Mouse (Mus musculus) adrenal gland (tissue): ENCODE measurements around the gene Tmem211.

Source experiments
- intact Hi-C: fragments of 180-260 bp; cut with DNase I; formaldehyde crosslinking; loops from one replicate; pipeline ENCODE4 v1.15.1; 2025

The Tmem211 gene

DNA sequence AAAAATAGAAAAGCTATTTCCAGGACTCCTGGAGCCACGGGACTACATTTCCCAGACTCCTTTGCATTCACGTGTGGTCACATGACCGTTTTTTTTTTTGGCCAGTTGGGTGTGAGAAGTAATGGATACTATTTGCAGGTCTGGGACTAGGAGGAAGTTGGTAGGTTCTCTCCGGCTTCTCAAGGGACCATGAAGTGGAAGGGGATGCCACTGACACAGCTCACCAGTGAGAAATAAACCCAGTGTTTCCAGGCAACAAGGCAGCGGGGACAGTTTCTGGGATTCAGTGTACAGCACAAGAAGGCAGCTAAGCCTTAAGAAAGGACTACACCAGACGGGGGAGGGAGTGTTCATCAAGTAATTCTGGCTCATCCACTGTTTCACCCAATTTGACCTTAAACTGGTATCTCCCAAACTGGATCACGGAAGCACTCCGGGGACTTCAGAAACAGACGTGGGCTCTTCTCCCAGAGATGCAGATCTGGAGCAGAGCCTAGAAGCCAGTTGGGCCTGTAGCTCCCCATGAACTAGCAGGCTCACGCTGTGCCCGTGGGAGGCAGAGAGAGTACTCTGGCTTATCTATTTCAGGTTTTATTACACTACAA is 44.6 kb downstream of the Tmem211 start:
- intact Hi-C loops, result no loop called here

DNA sequence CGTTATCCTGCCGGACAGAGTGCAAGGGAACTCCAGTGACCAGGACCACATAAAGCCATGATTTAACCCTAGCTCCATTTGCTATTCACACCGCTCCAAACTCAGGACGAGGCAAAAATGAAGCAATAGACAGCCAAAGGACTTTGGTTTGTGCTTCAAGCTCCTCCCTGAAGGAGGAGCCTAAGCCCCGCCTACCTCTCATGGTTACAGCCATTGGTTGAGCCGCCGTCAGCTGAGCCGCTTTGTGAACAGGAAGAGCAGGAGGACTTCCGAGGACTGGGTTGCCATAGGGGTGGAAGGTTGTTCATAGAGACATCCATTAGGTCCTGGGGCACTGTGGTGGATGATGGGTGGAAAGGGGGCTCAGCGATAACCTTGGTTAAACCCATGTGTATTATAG is 49.1 kb downstream of the Tmem211 start:
- intact Hi-C loops, result no loop called here

DNA sequence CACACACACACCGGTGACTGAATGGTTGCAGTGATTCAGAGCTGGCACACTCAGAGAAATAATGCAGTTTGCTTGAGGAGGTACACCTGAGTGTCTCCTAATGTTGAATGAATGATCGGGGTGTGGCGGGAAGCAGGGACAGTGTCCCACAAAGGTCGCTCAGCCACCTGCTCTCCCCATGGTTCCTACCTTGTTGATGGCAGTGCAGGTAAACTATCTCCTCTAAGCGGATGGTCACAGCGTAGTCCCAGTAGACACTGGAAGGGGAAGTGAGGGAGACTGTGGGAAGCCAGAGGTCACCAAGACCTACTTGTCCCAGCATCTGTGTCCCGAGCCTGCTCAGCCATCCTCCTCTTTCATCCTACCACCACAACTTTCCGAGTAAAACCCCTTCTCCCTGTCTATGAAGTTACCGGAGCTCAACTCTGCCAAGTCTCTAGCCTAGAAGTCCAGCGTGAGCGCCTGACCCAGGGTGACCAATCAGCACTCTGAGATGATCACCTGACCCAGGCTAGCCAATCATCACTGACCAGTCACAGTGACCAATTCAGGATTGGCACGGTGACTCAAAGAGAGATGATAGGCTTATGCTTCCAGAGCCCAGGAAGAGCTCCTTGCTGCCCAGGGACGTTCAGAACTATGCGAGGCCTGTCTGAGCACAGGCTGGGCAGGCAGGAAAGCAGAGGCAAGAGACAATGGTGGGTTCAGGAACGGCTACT is 53.6 kb downstream of the Tmem211 start:
- intact Hi-C loops, result no loop called here

DNA sequence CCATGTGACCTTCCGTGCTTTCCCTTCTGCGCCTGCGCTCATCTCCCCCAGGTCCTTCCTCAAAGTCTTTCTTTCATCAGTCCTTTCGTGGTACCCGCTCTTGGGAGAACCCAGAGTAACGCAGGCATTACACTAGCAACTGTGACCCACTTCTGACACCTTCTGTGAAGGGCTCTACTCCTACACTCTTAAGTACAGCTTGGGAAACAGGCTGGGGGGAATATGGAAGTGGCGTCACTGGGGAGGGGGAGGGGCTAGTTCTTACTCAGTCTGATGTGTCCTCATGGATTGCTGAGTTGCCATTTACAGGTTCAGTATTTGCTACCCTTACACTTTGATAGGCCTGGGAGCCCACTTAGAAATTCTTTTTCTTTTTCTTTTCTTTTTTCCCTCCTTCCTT is 54.8 kb downstream of the Tmem211 start:
- intact Hi-C loops, result no loop called here

DNA sequence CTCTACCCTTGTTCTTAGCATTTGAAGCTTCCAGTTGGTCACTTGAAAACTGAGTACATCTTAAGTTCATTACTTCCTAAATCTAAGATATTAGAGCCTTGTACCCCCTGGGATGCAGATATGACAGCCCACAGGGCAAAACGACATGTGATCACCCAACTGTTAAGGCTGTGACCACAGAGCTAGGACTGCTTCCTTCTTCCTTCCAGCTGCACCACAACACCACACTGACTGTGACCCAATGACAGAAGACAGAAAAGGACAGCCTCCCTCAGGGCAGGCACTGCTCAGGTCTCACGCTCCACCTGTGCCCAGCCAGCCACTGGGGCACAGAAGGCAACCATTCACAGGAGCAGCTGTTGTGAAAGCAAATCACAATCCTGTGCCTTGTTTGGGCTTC is 57.0 kb downstream of the Tmem211 start:
- intact Hi-C loops, result no loop called here

DNA sequence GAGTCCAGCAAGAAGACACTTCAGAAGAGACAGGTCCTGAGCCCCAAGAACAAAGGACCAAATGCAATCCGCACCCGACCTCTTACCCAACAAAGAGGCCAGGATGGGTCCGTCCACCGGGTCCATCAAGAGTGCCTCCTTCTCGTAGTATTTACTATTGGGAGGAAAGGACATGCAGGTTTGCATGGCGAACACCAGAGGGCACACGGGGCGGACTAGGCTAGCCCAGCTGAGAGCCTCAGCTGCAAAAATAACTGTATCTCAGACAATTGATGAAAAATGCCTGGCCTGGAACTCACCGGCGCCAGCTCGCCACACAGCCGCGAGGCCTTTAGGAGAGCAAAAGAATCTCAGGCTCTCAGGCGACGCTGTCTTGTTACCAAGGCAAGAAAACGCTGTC is 58.8 kb downstream of the Tmem211 start:
- intact Hi-C loops, result no loop called here

DNA sequence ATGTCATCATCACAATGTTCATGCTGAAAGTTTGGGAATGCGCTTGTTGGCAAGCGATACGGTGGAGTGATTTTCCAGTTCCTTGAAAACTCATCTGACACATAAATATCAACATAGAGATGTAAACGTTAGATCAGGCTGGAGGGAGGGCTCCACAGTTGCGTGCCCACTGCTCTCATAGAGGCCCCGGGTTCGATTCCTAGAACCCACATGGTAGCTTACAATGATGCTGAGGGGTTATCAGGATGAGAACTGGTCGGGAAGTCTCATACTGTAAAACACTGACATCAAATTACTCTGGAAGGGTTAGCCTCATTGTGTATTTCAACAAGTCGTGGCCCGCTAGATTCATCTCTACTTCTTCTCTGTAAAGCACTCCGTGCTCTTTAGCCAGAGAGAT is 59.3 kb downstream of the Tmem211 start:
- intact Hi-C loops, result no loop called here

DNA sequence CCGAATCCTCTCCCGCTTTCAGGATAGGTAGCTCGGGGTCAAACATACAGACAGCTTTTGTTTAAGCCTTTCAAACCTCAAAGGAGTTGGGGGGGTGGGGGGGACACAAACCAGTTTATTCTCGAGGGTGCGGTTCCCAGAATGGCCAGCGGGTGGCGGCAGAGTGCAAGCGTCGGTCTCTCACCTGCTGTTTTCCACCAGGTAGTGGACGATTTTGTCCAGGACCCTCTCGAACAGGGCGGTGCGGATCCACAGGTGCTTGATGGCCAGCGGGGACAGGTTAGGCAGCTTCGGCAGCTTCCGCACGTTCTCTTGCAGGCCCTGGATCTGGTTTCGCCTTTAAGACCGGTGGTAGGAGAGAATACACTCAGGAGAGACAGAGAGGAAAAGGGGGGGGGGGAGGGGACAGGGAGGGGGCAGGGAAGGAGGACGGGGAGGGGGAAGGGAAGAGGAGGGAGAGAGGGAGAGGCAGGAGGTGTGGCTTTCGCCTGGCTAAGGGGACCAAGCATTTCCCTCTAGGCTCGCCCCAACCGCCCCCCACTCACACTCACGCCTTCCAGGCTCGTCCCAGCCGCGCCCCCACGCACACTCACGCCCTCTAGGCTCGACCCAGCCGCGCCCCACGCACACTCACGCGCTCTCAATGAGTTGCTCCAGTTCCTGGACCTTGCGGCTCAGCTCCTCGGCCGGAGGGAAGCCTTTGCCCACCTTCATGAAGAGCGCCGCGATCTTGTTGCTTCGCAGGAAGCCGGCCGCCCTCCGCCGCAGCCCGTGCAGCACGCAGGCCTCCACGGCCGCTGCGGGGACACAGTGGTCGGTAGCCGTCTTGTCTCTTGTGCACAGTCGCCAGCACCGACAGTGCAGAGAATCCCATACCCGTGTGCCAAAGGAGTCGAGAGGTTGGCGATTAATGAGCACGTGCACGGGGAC is 60.1 kb downstream of the Tmem211 start:
- intact Hi-C loops, result no loop called here

DNA sequence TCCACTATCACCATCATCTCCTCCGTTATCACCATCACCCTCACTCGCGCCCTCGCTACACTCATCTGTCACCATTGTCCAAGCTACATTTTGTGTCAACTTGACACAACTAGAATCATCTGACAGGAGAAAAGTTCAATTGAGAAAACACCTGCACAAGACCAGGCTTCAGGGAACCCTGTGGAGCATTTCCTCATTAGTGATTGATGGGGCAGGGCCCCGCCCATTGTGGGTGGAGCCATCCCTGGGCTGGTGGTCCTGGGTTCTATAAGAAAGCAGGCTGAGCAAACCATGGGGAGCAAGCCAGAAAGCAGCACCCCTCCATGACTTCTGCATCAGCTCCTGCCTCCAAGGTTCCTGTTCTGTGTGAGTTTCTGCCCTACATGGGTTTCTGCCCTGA is 61.1 kb downstream of the Tmem211 start:
- intact Hi-C loops, result no loop called here

DNA sequence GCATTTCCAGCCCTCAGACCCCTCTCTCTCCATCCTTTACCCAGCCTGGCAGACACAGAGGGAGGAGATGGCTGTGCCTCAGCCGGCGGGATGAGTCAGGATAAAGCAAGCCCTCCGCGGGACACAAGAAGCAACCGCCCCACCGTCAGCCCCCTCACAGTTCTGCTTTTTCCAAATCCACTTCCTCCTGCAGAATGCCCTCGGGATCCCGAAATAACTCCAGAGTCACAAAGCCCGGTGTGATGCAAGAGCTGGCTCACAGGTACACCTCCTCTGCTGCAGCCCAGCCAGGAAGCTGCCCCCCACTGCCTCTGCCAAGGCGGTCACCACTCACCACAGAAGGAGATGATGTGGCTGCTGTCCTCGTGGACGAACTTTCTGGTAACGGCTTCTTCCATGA is 61.8 kb downstream of the Tmem211 start:
- intact Hi-C loops, result no loop called here
